Mouse (Mus musculus): Measurements from ENCODE around the gene Adad1.
A peak's percentile ranks its signal among the peaks of the same experiment; 100 is the strongest.

Adad1 gene

GRCm38 (mm10) chr3:37063406-37063805 is at the start of gene Adad1:
Adad1 (plus strand) TSS chr3:37063527.
- DNase-seq (ENCODE audit: low spot score): no peak

- DNase-seq (ENCODE audit: low spot score): no peak
These were observed 25.3 kb upstream of the Adad1 start for GRCm38 (mm10) chr3:37037979-37038378.

- DNase-seq (ENCODE audit: low spot score): no peak
These were observed 23.5 kb upstream of the Adad1 start for GRCm38 (mm10) chr3:37039811-37040210.

DNA sequence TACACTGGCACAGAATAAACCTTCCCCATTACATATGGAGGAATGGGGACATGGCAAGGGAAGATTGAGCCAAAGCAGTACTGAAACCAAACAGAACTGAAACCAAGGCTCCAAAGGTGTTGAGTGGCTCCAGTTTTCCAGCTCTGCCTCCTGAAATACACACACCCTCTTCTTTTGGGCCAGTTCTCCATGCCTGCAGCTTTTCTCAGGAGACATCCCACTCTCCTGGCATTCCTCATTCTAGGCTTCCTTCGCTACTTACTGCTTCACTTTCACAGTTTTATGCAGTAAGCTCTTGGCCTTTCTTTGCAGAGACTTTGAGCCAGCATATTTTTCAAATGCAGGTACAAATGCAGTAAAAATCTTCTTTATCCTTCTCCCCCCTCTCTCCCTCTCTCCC is 11.8 kb upstream of the Adad1 start:
- DNase-seq (ENCODE audit: low spot score): no peak

GRCm38 (mm10) chr3:37073211-37073610 is 9.9 kb downstream of the Adad1 start:
- DNase-seq (ENCODE audit: low spot score): no peak

GRCm38 (mm10) chr3:37084860-37085259 is 21.5 kb downstream of the Adad1 start:
- DNase-seq (ENCODE audit: low spot score): no peak

DNA sequence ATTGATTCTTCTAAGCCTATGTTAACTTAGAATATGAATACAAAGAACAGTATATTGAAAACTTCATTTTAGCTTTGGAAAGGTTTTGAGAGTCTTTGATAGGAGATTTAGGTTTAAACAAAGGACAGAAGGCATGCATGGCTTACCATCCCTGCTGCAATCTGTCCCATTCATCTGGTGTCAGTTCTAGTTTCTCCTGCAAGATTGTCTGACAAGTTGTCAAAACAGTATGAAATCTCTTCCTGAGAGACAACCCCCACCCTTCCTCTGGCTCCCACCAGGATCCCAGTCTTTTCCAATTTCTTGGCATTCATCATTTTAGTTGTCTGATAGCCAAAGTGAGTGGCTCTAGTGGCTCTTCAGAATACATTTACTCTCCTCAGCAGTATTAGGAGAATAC is 27.4 kb downstream of the Adad1 start:
- DNase-seq (ENCODE audit: low spot score): no peak

DNA sequence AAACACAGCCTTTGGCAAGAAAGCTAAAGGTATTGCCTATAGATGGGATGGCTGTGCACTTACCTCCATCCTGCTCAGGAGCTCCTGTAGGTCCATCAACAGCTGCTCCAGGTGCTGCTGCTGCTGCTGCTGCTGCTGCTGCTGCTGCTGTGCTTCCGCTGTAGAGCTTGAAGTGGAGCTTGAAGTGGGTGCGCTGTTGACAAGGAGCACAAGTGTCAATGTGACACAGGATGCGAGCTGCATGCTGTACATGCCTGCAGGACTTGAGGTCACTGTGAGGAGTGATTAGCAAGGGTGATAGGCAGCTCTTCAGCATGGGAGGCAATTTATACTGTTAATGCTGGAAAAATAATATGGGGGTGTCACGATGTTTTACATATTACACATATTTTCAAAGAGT is 62.3 kb downstream of the Adad1 start, which contains the start of gene Il2:
TSS of gene Il2 (minus strand) at position 305 of the 400 bp plus-strand sequence.
- DNase-seq (ENCODE audit: low spot score): no peak

- no peak for DNase-seq (ENCODE audit: low spot score)
These were observed 62.8 kb downstream of the Adad1 start for GRCm38 (mm10) chr3:37126162-37126561.

GRCm38 (mm10) chr3:37128269-37128668 is 64.9 kb downstream of the Adad1 start:
- DNase-seq (ENCODE audit: low spot score): no peak

- DNase-seq (ENCODE audit: low spot score): no peak
These were observed 65.7 kb downstream of the Adad1 start for GRCm38 (mm10) chr3:37129063-37129462.

DNA sequence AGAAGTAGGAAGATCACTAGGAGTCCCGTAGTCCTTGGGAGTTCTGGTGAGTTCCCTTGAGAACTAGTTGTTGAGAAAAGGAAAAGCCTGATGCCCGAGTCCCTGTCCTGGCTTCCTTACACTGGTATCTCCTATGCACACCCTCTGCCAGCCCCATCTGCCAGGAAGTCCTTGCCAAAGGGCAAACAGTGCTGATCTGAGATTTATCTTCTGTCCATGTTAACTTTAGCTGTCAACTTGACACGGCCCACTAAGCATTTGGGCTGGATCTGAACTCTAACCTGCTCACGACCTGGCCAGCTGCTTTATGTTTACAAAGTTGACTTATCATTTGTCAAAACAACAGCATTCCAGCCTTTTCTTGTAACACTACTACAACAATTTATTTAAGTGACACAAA is 73.9 kb downstream of the Adad1 start:
- no peak for DNase-seq (ENCODE audit: low spot score)

GRCm38 (mm10) chr3:37139192-37139591 is 75.9 kb downstream of the Adad1 start:
- DNase-seq (ENCODE audit: low spot score): no peak

- no peak for DNase-seq (ENCODE audit: low spot score)
These were observed 77.0 kb downstream of the Adad1 start for GRCm38 (mm10) chr3:37140168-37140906.

GRCm38 (mm10) chr3:37141827-37142226 is 78.5 kb downstream of the Adad1 start:
- no peak for DNase-seq (ENCODE audit: low spot score)

- DNase-seq (ENCODE audit: low spot score): no peak
These were observed 81.7 kb downstream of the Adad1 start for GRCm38 (mm10) chr3:37144979-37145378.

- no peak for DNase-seq (ENCODE audit: low spot score)
These were observed 83.1 kb downstream of the Adad1 start for GRCm38 (mm10) chr3:37146406-37146805.

DNA sequence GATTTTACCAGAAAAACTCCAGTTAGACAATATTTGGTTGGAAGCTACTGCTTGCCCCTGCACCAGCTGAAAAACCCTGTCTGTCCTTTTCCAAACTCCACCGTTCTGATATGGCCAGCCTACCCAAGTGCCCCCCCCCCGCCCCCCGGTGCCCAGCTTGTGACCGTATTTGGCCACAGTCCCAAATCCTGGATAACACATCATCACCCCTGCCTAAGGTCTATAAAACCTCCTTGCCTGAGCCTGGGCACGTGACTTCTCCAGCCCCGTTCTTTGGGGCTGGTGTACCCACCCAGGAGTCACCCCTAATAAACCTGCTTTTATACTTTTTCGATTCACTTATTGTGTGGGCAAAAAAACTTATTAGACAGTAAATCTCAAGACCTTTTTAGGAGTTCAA is 83.5 kb downstream of the Adad1 start:
- no peak for DNase-seq (ENCODE audit: low spot score)

- no peak for DNase-seq (ENCODE audit: low spot score)
These were observed 88.9 kb downstream of the Adad1 start for GRCm38 (mm10) chr3:37152274-37152673.

- no peak for DNase-seq (ENCODE audit: low spot score)
These were observed 89.7 kb downstream of the Adad1 start for GRCm38 (mm10) chr3:37153004-37153403.

DNA sequence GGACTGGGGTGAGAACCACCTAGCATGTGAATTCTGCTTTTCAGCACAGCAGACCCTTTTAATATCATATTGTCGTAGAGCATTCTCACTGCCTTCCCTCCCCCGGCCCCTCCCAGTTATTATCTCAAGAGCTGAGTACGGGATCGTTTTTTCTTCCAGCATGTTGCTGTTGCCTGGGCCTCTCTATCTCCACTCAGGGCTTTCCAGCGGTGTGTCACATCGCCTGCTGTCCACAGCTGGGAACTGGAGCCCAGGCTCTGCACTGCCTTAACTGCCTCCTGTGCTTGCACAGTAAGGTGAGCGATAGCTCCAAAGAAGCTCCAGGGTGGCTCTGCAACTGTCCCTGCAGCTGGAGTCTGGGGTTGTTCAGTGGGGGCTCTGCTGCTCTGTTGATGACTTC is 91.1 kb downstream of the Adad1 start:
- peak; percentile 43 for DNase-seq (ENCODE audit: low spot score)

DNA sequence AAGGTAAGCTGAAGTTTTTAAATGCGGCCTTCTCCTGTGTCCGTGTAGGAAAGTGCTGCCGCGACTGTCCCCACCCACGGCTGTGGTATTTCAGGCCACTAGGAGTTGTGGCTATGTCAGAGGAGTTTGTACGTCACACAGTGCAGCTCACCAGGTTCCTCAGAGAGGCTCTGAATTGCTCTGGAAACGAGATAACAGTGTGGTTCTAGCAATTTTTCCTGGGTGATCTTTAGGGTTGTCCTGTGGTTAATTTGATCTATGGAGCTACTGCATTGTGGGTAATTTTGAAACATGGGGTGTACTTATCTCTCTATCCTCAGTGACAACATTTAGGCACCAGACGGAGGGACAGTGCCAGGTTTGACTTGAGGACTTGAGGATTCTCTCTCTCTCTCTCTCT is 93.8 kb downstream of the Adad1 start:
- DNase-seq (ENCODE audit: low spot score): peak; percentile 45

DNA sequence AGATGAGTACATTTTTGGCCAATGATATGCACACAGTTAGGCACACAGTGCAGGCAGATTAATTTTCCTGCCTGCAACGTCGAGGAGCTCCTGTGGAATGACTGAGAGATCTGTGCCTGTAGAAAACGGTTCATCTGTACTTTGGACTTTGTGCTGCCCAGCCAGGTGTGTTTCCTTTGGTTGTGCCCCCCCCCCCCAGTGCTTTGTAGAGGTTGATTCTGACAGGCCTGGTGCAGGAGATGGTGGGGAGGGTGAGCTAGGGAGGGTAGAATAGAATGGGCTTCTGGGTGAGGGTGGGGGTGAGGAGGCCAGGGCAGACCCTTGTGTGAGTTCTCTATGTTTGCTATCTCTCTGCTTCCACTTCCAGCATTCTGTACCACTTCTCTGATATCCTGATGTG is 94.9 kb downstream of the Adad1 start:
- no peak for DNase-seq (ENCODE audit: low spot score)

DNA sequence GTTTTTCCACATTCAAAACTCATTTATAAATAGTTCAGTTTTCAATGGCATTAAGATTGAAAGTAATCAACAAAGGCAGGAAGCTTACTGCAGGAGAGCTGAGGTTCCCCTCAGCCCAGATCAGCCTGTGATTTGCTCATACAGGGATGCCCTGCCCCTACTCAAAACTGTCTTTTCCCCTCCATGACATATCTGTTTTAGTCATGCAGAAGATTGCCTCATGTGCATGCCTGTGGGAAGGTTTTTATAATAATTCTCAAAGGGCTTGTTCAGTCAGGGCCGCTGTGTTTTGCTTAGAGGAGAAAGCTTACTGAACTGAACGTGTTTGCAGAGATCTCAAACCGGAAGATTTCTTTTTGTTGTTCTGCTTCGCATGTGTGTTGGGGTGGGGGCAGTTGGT is 97.8 kb downstream of the Adad1 start:
- no peak for DNase-seq (ENCODE audit: low spot score)

Data from c-Kit-positive CD71-positive TER-119-positive erythroid progenitor cells, embryonic 14.5 days (primary cell).